Mouse (Mus musculus) layer of hippocampus, adult 2 months (tissue): ENCODE measurements around the gene Ednrb. TPM values are rescaled to one million over a fixed set of nuclear protein-coding genes. Genes with fewer than 3 reads are reported as not detected.

Experiments
- DNase-seq, 2 experiments: peaks; one replicate each; pipeline ENCODE4 v3.0.0; 2022; ENCODE audit warnings: low spot score in 2 of 2
- H3K27ac ChIP-seq: fragments of 200-600 bp; 2 replicates; pipeline ENCODE4 v1.8.1; 2022
- H3K4me3 ChIP-seq: fragments of 200-600 bp; 2 replicates; pipeline ENCODE4 v1.8.1; 2022; ENCODE audit warnings: mild to moderate bottlenecking
- CTCF ChIP-seq: fragments of 200-600 bp; conservative IDR thresholded peaks from 2 replicates; pipeline ENCODE4 v1.8.1; 2022; ENCODE audit warnings: antibody characterized with exemption, mild to moderate bottlenecking, moderate library complexity
- long read RNA-seq, 2 experiments: library from polyadenylated mRNA; stranded (forward); transcript quantifications; one replicate each; pipeline ENCODE4 v2.0.0; 2021; ENCODE audit warnings: borderline mapping rate in 2 of 2
- total RNA-seq, 2 experiments: library from RNA; stranded (reverse); gene quantifications; 2 replicates each; pipeline ENCODE4 v1.2.3; 2021

Gene Ednrb
- total RNA-seq = 10 to 100 TPM; 35.4 to 39.0 TPM
- long read RNA-seq, experiment 1, full-length matches to known transcripts = 33 of 37 reads
- long read RNA-seq, experiment 1, partial matches to known transcripts = 0 of 37 reads
- long read RNA-seq, experiment 1, other reads (novel, unspliced or antisense) = 4 of 37 reads
- long read RNA-seq, experiment 2, full-length matches to known transcripts = 30 of 34 reads
- long read RNA-seq, experiment 2, partial matches to known transcripts = 1 of 34 reads
- long read RNA-seq, experiment 2, other reads (novel, unspliced or antisense) = 3 of 34 reads

DNA sequence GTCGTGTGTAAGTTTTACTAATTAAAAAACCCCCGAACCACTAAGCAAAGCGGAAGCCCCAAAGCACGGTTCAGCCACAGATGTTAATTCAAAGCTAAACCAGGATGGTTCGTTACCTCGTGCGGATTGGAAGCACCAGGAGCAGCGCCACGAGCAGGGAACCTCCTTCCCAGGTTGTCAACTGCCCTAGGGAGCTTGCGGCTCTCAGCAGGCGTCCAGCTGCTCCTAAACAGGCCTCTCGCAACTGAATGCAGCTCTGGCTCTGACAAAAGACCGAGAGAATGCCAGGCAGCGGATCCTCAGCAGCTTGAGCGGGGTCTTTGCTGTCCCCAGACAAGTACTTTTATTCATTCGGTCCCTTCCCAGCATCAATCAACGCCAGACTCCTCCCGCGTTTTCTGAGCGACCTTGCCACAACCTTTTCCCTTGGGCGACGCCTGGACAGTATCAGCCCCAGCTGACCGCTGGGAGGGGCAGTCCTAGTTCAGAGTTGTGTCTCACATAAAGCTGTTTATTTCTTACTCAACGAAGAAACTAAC, at the start of gene Ednrb:
TSS of gene Ednrb (minus strand) at position 392 of the 539 bp plus-strand sequence.
- TF ChIP-seq CTCF = 0 out of 2 replicates have a peak, but pooled peaks have one; percentile 6
- no peak for DNase-seq
- Histone ChIP-seq H3K4me3 (peak within 1 kb of the TSS; percentile 59), H3K27ac (peak within 1 kb of the TSS; percentile 72)

DNA sequence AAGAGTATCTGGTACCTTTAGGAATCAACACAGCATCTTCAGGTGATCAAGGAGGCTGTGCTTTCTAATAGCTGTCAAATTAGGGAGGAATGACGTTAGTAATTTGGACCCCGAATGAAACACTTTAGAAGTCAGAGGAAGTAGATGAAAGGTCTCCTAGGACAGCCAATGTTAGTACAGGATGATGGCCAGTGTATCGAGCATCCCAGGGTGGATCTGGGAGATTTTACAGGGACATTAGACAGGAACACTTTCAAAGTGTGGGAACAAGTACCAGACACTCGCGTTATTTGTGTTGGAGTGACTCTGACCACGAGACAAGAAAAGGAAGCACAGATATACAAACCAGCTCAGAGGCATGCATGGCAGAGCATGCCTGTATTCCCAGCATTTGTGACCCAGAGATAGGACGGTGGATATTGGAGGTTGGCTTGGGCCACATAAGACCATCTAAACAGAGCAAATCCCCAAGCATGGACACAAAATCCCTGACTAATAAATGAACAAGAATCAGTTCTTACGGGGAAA, 48.3 kb upstream of the Ednrb start:
- no peak overlapping the region for H3K27ac ChIP-seq
- H3K4me3 ChIP-seq = no peak overlapping the region
- no peak for TF ChIP-seq CTCF
- DNase-seq = no peak

DNA sequence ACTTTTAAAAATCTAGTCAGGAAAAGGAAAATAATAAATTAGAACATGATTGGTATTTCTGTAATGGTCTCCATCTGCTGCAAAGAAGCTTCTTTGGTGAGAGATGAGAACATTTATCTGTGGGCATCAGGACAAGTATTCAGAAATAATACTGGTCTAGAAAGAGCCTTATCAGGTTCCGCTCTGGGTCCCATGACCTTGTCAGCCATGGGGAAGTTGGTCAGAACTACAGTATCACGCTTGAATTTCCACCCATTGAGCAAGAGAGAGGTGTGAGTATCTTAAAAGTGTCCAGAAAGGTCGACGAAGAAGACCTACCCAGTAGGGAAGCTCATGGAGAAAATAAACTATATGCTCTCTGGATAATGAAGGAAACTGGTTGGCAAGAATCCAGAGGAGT, 46.6 kb upstream of the Ednrb start:
- Histone ChIP-seq H3K27ac (no peak overlapping the region), H3K4me3 (no peak overlapping the region)
- DNase-seq = no peak
- no peak for TF ChIP-seq CTCF

DNA sequence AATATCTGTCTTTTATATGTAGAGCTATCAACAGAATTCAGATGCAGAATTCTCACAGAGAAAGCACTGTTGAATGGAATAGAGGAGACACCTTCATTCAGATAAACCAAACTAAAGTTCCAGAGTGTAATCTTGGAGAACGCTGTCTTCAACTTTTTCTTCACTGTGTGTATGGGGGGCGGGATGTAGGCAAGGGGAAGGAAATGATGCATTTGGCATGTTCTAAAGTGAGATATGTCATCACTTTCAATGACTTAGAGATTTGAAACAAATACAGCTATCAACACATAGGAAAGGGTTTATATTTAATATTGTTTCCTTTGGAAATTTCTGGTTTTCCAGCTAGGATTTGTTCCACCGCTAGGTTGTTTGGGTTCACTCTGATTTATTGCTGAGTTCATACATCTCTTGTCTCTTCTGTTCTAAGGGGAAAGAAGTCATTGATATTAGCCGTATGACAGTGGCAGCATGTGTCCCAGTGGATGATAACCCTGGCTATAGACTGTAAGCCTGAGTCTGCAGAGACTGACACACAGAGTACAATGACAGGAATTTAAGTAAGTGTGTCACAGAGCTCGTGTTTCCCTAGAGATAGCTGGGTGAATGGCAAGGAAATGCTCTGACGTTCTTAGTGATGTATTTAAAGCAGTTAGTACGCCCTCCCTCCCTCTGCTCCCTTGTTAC, 40.8 kb upstream of the Ednrb start:
- H3K27ac ChIP-seq = no peak overlapping the region
- no peak for DNase-seq
- TF ChIP-seq CTCF = no peak
- no peak overlapping the region for H3K4me3 ChIP-seq

DNA sequence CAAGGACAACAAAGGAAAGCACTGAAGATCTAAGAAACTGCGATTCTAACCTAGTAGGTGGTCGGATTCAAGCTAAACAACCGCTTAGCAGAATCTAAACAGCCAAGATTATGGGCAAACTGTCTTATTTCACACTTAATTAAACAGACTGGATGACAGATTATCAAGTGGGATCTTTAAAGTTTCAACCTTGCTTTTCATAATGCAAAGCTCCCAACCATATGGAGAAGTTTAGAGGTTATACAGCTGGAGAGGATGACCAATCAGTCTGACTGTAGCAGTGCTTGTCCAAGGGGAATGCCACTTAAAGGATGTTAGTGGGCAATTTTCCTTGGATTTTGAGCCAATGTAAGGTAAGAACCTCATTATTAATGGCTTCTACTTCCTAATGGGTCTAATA, 38.7 kb upstream of the Ednrb start:
- DNase-seq = no peak
- no peak for TF ChIP-seq CTCF
- Histone ChIP-seq H3K27ac (no peak overlapping the region), H3K4me3 (no peak overlapping the region)

DNA sequence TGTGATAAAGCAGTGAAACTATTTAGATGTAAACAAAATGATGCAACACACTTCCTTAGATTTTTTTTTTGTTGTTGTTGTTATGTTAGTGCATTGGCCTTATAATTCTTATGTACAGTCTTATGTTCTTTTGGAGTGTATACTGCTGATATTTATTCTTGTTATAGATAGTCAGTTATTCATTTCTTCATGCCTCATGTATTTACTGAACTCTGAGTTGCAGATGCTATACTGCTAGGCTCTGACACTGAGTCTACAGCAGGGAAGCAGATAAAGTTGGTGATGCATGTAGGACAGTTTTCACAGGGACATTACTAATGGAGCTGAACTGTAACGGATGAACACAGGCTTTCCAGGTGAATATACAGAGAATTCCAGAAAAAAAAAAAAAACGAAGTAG, 32.9 kb upstream of the Ednrb start:
- no peak for DNase-seq
- no peak for TF ChIP-seq CTCF

DNA sequence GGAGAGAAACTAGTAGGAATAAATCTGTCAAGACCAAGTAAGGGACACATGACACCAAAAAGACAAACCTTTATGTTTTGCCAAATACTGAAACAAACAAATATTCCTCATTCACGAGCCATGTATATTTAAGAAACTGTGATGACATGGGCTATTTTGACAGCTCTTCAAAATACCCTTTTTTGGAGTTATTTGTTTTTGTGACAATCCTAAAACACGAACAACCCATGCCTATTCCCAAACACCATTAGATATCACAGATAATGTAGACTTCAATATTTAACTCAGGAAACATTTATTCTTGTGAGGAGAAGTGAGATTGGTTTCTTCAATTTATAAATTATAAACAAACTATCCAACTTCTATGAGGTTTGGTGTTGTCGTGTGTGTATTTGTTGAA, 32.4 kb upstream of the Ednrb start:
- TF ChIP-seq CTCF = no peak

More for the DNA sequence above, 32.9 kb upstream of the Ednrb start:
- Histone ChIP-seq H3K27ac (no peak overlapping the region), H3K4me3 (no peak overlapping the region)

DNA sequence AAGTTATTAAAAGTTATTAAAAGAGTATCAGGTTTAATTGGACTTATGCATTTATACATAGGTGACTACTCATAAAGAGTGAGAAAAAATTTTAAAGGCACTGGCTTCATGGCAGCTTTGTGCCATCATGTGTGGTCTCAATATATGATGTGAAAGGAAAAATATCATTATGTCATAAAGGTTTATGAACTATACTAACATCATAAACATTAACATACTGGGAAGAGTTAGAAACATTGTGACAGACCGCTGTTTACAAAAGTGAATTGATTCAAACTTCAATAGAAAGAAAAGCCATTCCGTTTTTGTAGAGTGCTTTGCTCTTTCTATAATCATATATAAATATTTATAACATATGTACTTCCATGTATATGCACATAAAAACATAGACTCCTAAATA, 22.4 kb upstream of the Ednrb start:
- no peak for DNase-seq
- no peak for TF ChIP-seq CTCF
- Histone ChIP-seq H3K27ac (no peak overlapping the region), H3K4me3 (no peak overlapping the region)

More for the DNA sequence above, 32.4 kb upstream of the Ednrb start:
- H3K4me3 ChIP-seq = no peak overlapping the region
- no peak for DNase-seq
- H3K27ac ChIP-seq = no peak overlapping the region

DNA sequence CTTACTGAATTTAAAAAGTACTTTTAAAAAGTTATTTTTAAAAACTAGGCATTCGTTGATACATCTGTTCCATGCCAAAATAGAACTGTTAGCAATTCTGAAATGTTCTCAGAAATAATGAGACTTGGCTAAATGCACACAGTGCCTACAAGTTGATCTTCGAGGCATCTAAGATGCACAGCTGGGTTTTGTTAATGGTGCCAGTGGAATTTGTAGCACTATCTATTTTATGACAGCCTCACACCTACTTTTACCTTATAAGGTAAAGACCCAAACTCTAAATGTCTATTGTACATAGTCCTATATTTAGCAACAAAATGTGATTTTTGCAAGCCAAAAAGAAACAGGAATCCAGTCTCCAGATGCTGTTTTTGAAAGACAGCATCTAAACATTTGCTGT, 21.0 kb upstream of the Ednrb start:
- no peak for TF ChIP-seq CTCF
- no peak overlapping the region for H3K4me3 ChIP-seq
- no peak overlapping the region for H3K27ac ChIP-seq
- DNase-seq = no peak

DNA sequence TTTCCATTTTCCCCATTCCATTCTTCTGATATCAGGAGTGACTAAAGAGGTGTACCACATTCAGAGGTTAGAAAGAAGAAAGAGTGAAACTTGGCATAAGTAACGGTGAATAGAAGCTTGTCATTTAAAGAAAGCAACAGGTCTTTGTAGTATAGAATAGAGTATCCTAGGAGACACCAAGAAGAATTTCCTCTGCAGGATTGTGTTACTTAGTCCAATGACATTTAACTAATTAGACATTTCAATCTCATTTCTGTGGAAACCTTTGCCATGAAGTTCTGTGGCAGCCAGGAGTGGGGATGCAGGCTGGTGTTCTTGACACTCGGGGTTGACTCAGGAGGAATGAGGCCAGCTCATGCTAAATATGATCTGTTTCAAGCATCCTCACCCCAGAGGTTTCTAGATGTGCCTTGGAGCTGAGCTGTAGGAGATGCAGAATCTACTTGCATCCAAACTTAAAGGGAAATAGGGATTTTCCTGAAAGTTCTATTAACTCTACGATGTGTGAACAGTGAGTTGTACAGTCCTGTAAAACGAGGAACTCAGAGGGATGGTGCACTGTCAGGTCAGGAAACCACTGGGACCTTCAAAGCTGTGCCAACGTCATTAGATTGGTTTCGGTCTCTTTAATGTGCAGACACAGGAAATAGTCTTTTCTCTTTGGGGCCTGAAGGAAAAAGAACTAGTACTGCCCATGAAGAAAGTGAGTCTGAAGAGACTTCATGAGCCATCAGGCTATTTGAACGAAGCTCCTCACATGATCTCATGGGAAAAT, 6.1 kb upstream of the Ednrb start:
- no peak for DNase-seq
- no peak overlapping the region for H3K4me3 ChIP-seq
- H3K27ac ChIP-seq = no peak overlapping the region
- no peak for TF ChIP-seq CTCF

DNA sequence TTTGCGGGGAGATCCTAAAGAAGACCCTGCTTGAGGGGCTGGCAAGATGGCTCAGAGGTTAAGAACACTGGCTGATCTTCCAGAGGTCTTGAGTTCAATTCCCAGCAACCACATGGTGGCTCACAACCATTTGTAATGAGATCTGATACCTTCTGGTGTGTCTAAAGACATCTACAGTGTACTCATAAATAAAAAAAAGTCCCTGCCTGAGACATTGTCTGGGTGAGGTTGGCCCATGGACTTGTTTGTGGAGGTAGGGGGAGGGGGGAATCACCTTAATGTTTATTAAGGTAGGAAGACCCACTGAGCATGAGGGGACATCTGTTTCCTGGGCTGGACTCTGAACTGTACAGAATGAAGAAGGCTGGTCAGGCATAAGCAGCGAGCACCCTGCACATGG, 1.5 kb upstream of the Ednrb start:
- no peak overlapping the region for H3K4me3 ChIP-seq
- no peak for DNase-seq
- TF ChIP-seq CTCF = no peak
- no peak overlapping the region for H3K27ac ChIP-seq

DNA sequence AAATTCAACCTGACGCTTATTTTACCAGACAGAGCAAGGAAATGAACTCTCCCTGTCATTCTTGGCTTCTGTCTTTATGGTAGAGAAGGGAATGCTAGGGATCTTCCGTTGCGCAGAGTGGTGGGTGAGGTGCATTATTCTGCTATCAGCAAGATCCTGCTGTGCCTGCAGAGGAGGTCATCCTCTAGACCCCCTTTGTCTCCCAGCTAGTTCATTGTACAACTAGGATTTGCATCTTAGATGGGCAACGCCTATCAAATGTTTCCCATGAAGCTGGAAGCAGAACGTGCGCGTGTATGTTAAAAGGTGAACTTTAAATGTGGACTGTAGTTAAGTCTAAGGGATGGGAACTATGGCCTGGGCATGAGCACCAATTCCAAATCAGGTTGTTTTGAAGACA, 742 bp upstream of the Ednrb start:
- Histone ChIP-seq H3K4me3 (no peak overlapping the region), H3K27ac (no peak overlapping the region)
- no peak for DNase-seq
- no peak for TF ChIP-seq CTCF
